Mouse (Mus musculus) olfactory bulb, adult 2 months (tissue): ENCODE results near the gene Cdc42. TPM values are rescaled to one million over a fixed set of nuclear protein-coding genes. Genes with fewer than 3 reads are reported as not detected.

Experiments
- H3K27ac ChIP-seq: fragments of 200-500 bp; 2 replicates; pipeline ENCODE4 v1.5.1; 2012; ENCODE audit warnings: low read depth, low read length; ENCODE audit not compliant: insufficient read depth
- H3K4me1 ChIP-seq: fragments of 200-500 bp; 2 replicates; pipeline ENCODE4 v1.6.1; 2012; ENCODE audit warnings: low read length; ENCODE audit not compliant: control insufficient read depth, insufficient read depth
- H3K4me3 ChIP-seq: fragments of 200-500 bp; 2 replicates; pipeline ENCODE4 v1.5.1; 2012; ENCODE audit warnings: mild to moderate bottlenecking, low read depth, low read length, moderate library complexity; ENCODE audit not compliant: insufficient read depth
- CTCF ChIP-seq: fragments of 200-500 bp; IDR thresholded peaks from 2 replicates; pipeline ENCODE4 v1.5.1; 2012; ENCODE audit warnings: low read depth, mild to moderate bottlenecking, low read length, moderate library complexity; ENCODE audit not compliant: insufficient read depth
- POLR2A ChIP-seq: fragments of 200-500 bp; IDR thresholded peaks from 2 replicates; pipeline ENCODE4 v1.6.1; 2012; ENCODE audit warnings: mild to moderate bottlenecking, low read depth, low read length, moderate library complexity; ENCODE audit not compliant: insufficient read depth
- WGBS: fragments of 180-500 bp; shearing (Covaris S2); methylation state at CpG from one replicate; pipeline ENCODE4 v1.1.7; 2018; 5-methylcytosine and 5-hydroxymethylcytosine counted together
- polyA plus RNA-seq: library from polyadenylated mRNA; stranded (reverse); fragments of >200 nt; gene quantifications from 2 replicates; pipeline ENCODE4 v1.2.4, GENCODE M21; 2012; ENCODE audit warnings: low replicate concordance; ENCODE audit not compliant: missing spikeins, insufficient read depth, insufficient read length

Cdc42 gene
- polyA plus RNA-seq, 1 experiment: not detected

DNA sequence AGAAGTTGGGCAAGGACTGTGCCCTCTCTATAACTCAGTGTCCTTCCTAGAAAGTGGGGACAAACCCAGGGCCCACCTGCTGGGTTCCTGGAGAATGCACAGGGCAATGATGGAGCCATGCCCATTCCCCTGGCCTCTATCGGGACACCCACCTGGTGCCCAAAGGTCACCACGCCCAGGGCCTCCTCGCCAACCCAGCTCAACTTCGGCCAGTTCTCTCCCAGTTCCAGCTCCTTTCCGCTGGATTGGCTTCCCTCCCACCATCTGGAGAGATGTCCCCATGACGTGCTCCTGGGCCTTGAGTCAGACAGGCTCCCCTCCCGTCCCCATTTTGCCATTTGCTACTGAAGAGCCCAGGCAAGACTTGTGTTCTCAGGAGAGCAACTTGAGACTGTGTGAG lies 64.9 kb downstream of the Cdc42 start:
- Histone ChIP-seq H3K4me3 (no peak overlapping the region), H3K4me1 (peaks cover 15% of the 10 kb centered on the region), H3K27ac (no peak overlapping the region)
- WGBS: 92% methylated on average over 7 of the region's 7 CpGs
- no peak for TF ChIP-seq CTCF
- no peak for TF ChIP-seq POLR2A

DNA sequence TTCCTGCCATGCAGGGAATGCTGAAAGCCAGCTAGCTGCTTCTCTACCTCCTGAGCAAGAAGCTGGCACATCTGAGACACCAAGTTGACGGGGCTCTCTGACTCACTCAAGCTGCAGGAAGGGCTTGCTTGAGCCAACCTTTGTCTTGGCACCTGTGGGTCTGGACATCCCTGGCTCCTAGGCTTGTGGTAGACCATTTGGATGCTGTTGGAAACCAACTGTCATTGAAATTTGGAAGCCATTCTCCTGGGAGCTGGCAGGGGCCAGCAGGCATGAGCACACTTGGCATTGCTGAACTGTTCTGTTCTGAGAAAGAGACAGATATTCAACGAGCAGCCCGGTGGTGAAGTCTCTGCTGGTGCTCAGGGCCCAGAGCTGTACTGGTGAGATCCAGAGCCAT lies 67.3 kb downstream of the Cdc42 start:
- WGBS: 70% methylated on average over 3 of the region's 3 CpGs
- TF ChIP-seq CTCF (no peak), POLR2A (no peak)
- Histone ChIP-seq H3K4me3 (no peak overlapping the region), H3K27ac (no peak overlapping the region), H3K4me1 (peaks cover 14% of the 10 kb centered on the region)

DNA sequence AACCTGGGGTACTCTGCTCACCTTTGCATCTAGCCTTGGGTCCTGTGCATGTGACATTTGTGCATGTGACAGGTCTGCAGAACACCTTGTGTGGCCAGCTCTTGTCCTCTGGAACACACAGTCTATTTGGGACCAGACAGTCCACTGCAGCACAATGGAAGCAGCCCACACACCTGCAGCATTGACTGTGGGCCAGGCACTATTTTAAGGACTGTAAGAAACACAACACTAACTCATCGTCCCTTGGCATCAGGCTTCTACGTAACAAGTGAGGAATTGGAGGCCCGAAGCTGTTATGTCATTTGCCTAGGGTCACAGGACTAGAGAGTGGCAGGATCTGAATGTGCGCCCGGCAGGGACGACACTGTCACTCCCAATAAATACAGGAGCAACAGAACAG lies 67.8 kb downstream of the Cdc42 start:
- TF ChIP-seq CTCF (no peak), POLR2A (no peak)
- peaks cover 9% of the 10 kb centered on the region for H3K4me1 ChIP-seq
- WGBS: 88% methylated on average over 6 of the region's 6 CpGs
- H3K4me3 ChIP-seq: no peak overlapping the region
- H3K27ac ChIP-seq: no peak overlapping the region

DNA sequence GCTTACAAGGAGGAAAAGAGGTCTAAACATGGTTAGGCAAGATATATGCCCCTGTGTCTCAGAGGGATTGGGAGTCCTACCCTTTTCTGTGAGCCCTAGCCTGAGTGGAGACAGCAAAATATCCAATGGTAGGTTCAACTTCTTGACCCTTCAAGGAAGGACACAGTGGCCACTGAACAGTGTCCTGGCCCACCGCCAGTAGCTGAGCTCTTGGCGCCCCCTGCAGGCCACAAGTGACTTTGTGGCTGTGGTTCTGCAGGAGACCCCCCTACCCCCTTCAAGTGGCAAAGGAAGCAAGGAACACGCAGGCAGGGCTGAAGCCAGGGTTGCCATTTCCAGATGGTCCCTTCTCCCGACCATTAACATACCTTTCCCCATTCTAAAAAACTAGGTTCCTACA lies 69.7 kb downstream of the Cdc42 start:
- TF ChIP-seq POLR2A (no peak), CTCF (peak; percentile 95)
- no peak overlapping the region for H3K4me3 ChIP-seq
- H3K27ac ChIP-seq: no peak overlapping the region
- H3K4me1 ChIP-seq: peaks cover 4% of the 10 kb centered on the region; the same call in 1 of the 2 replicates
- WGBS: 14% methylated on average over 4 of the region's 4 CpGs

DNA sequence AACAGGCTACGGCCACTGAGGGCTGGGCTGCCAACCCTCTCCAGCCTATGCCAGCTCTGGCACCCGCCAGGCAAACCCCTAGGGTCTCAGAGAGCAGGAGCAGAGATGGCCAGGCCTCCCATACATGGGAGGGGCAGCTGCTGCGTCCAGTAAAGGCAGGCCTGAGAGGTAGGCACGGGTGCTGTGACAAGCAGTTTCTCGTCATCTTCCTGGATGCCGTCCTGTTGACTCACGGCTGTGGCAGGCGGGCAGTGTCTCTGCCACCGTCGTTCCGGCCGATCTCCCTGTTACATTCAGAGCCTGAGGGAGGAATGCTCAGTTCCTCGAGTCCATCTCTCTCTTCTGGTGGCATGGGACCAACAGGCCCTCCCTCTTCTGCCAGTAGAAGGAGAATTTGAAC lies 70.3 kb downstream of the Cdc42 start:
- TF ChIP-seq CTCF (no peak), POLR2A (no peak)
- 66% methylated on average over 13 of the region's 13 CpGs for WGBS
- Histone ChIP-seq H3K4me1 (peaks cover 10% of the 10 kb centered on the region), H3K27ac (no peak overlapping the region), H3K4me3 (no peak overlapping the region)

DNA sequence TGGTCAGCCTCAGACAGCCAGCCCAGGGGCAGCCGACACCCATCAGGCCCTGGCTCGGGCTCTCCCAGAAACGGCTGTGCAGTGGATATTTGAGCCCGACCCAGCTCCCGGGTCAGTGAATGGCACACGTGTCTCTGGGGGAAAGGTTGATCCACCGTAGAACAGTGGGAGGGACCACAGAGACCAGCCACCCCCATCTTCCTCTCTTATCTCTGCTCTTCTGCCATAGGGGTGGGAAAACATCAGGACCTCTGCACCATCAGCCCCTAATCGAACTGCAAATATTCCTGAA lies 70.9 kb downstream of the Cdc42 start:
- peaks cover 10% of the 10 kb centered on the region for H3K4me1 ChIP-seq
- H3K27ac ChIP-seq: no peak overlapping the region
- H3K4me3 ChIP-seq: no peak overlapping the region
- 82% methylated on average over 8 of the region's 8 CpGs for whole genome bisulfite sequencing
- TF ChIP-seq CTCF: no peak
- no peak for TF ChIP-seq POLR2A

DNA sequence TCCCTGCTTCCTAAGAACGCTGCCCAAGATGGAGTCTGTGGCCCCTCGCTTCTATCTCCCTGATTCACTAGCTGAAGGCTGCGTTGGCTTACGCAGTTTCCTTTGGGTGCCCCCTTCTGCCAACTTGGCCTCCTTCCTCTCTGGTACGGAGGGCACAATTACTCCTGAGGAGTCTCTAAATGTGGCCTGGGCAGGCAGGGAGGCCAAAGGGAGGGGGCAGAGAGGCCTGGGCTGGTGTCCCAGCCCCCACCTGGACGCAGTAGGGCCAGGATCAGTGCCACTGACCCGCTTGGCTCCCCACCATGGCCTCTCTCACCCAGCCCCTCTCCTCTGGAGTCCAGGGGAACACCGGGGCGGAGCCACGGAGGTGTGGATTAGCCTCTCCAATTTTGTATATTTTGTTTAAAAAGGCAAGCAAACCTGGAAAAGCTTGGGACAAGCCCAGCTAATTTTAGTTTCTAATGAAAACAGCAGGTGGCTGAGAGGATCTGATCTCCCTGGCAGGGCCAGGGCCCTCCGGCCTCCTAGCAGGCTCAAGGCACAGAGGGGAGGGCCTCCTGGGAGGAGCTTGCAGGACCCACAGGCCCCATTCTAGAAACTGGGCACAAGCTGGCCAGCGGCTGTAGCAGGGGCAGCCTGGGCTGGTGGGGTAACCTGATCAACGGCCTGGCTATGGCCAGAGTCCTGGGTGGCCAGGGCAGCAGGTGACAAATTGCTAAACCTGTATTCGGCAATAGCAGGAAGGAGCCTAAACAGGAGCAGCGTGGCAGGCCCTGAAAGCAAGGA lies 71.5 kb downstream of the Cdc42 start:
- H3K4me1 ChIP-seq: peaks cover 10% of the 10 kb centered on the region
- H3K27ac ChIP-seq: no peak overlapping the region
- WGBS: 80% methylated on average over 15 of the region's 15 CpGs
- TF ChIP-seq CTCF: no peak
- no peak for TF ChIP-seq POLR2A
- no peak overlapping the region for H3K4me3 ChIP-seq

DNA sequence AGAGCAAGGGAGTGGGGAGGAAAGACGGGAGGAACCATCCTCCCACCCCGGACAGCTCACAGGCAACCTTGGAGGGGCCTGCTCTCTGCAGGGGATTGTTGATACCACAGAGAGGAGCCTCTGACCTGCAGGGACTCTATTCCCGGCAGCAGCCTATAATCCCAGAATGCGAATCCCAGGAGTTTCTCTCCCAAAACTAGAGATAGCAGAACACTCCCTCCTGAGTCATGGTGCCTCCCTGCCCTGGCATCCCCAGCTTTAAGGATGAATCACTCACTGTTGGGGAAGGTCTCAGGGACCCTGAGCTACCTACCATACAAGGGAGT lies 74.2 kb downstream of the Cdc42 start:
- H3K4me3 ChIP-seq: no peak overlapping the region
- TF ChIP-seq POLR2A: no peak
- no peak for TF ChIP-seq CTCF
- peaks cover 11% of the 10 kb centered on the region for H3K4me1 ChIP-seq
- 18% methylated on average over 4 of the region's 4 CpGs for WGBS
- H3K27ac ChIP-seq: no peak overlapping the region

DNA sequence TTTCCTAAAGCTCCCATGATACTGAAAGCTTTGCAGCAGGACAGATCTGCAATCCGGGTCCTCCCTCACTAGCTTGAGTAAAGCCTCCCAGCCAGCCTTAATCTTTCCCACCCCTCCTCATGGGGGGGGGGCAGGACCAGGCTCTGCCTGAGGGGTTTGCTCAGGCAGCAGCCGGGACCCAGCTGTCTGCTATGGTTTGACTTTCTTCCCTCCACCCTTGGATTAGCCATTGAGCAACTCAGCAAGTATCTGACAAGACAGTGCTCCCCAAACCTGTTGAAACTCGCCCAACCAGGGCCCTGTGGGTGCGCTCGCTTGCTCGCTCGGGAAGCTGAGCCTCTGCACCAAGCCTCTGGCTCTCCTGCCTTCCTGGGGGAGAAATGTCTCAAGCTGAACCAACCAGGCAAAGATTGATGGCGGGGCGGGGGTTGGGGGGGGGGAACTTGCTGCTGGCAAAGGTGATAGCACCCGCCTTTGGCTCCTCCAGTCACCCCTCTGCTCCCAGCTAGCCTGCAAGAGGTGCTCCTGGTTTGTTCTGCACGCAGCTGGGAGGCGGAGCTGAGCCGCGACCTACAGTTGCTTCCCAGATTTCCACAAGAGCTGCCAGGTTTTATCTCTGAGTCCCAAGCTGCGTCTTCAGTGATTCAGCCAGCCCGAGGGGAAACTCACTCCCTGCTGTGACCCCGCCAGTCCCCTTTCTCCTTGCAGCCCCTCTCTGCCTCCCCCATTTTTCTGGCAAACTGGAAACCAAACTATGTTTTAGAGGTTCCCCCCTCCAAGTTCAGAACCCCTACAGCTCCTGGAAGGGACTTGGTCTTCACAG lies 74.7 kb downstream of the Cdc42 start:
- H3K4me3 ChIP-seq: no peak overlapping the region
- no peak for TF ChIP-seq POLR2A
- TF ChIP-seq CTCF: no peak
- H3K4me1 ChIP-seq: peaks cover 16% of the 10 kb centered on the region
- no peak overlapping the region for H3K27ac ChIP-seq
- WGBS: 21% methylated on average over 17 of the region's 17 CpGs

DNA sequence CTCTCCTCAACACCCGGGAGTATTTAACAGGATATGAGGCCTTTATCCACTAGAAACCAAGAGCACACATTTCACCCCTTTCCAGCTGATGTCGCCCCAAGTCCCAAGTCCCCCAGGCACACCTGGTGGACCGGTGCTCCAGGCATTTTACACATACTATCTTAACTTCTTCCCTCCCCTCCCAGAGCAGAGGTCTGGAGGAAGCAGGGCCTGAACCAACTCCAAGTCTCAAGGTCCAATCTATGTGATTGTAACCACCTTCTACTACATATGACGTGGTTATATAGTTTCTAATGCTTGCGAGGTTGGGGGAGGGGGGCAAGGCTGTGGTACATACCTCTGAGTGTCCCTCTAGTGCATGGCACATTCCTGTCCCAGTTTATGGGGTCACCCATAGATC lies 75.4 kb downstream of the Cdc42 start:
- WGBS: 89% methylated on average over 5 of the region's 5 CpGs
- Histone ChIP-seq H3K4me1 (peaks cover 20% of the 10 kb centered on the region), H3K27ac (no peak overlapping the region), H3K4me3 (no peak overlapping the region)
- no peak for TF ChIP-seq POLR2A
- no peak for TF ChIP-seq CTCF
